Mouse (Mus musculus): ENCODE results near the gene Klhl6.

GRCm38 (mm10) chr16:20022821-20023220 is 40.0 kb upstream of the Klhl6 start:
- no peak for TF ChIP-seq CTCF (IDR thresholded peaks at IDR 0.05)
- TF ChIP-seq EP300 (IDR thresholded peaks at IDR 0.05) = no peak

All from lung, postnatal 0 days (tissue).